Mouse (Mus musculus) forebrain, embryonic 14.5 days (tissue): Measurements from ENCODE around the gene Creb3l2. TPM values are rescaled to one million over a fixed set of nuclear protein-coding genes. Genes with fewer than 3 reads are reported as not detected.
"Not testable (repeated sequence)": the region's sequence is repeated elsewhere in the genome, so short reads cannot be mapped to it uniquely, and the experiment has no call there.

Experiments used
- ATAC-seq: fragments of 200-750 bp; cut with Nextera tagmentation; 2 replicates; pipeline ENCODE4 v1.8.0; 2017; ENCODE audit warnings: mild to moderate bottlenecking, moderate library complexity
- DNase-seq: peaks from one replicate; pipeline ENCODE4 v3.0.0-alpha.2; 2015; ENCODE audit warnings: low spot score
- H3K27ac ChIP-seq: fragments of 300-500 bp; sonication (generic); 2 replicates; pipeline ENCODE4 v1.5.1; 2014; ENCODE audit warnings: low read depth, mild to moderate bottlenecking, control low read depth, low read length, moderate library complexity
- H3K27me3 ChIP-seq: fragments of 300-500 bp; sonication (generic); replicated peaks from 2 replicates; pipeline ENCODE4 v1.6.1; 2014; ENCODE audit warnings: low read length, control low read depth, mixed read lengths; ENCODE audit not compliant: control insufficient read depth, insufficient read depth
- H3K36me3 ChIP-seq: fragments of 300-500 bp; sonication (generic); 2 replicates; pipeline ENCODE4 v1.6.1; 2014; ENCODE audit warnings: low read length, control low read depth; ENCODE audit not compliant: control insufficient read depth, insufficient read depth
- H3K4me1 ChIP-seq: fragments of 300-500 bp; sonication (generic); 2 replicates; pipeline ENCODE4 v1.6.1; 2014; ENCODE audit warnings: antibody characterized with exemption, low read length, control low read depth; ENCODE audit not compliant: control insufficient read depth, insufficient read depth
- H3K4me2 ChIP-seq: fragments of 300-500 bp; sonication (generic); 2 replicates; pipeline ENCODE4 v1.6.1; 2014; ENCODE audit warnings: mild to moderate bottlenecking, control low read depth, low read length
- H3K4me3 ChIP-seq: fragments of 300-500 bp; sonication (generic); 2 replicates; pipeline ENCODE4 v1.5.1; 2014; ENCODE audit warnings: low read depth, low read length, control low read depth
- H3K9ac ChIP-seq: fragments of 300-500 bp; sonication (generic); 2 replicates; pipeline ENCODE4 v1.6.1; 2014; ENCODE audit warnings: mild to moderate bottlenecking, low read length, control low read depth, moderate library complexity
- H3K9me3 ChIP-seq: fragments of 300-500 bp; sonication (generic); replicated peaks from 2 replicates; pipeline ENCODE4 v1.6.1; 2016; ENCODE audit warnings: low read length, control low read depth, mixed read lengths; ENCODE audit not compliant: control insufficient read depth
- WGBS: fragments of 180-500 bp; shearing (Covaris S2); extraction: QIAGEN DNeasy Blood & Tissue Kit; methylation state at CpG from one replicate; pipeline ENCODE4 v1.1.7; 2014; 5-methylcytosine and 5-hydroxymethylcytosine counted together
- polyA plus RNA-seq: library from polyadenylated mRNA; unstranded; fragments of >200 nt; fragmentation: Nextera tagmentation; extraction: Ambion mirVana; gene quantifications from 2 replicates; pipeline ENCODE4 v1.2.1, GENCODE M21; 2014

The Creb3l2 gene
- polyA plus RNA-seq, 1 experiment from 2014 or later = 2.4 TPM

DNA sequence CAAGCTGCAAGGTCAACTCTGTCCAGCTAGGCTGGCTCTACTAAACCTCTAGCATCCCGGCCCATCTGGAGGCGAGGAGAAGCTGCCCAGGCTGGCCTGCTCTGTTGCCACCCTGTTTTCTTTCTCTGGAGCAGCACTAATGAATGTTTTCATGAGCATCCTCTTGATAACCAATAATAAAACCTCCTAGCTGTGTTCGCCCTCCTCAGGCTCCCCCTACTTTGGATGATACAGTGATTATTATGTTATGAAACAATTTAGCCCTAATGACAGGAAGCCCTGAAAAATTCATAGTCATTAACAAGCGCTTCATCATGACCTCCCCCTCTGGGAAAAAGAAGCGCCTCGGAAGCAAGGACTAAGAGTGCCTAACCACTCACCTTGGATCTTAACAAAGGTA is 59.2 kb downstream of the Creb3l2 start:
- 87% methylated on average over 6 of the region's 6 CpGs for WGBS
- Histone ChIP-seq H3K27me3 (no peaks in the 10 kb centered on the region), H3K27ac (no peak overlapping the region), H3K9me3 (no peaks in the 10 kb centered on the region), H3K9ac (no peak overlapping the region), H3K36me3 (no peaks in the 10 kb centered on the region), H3K4me3 (no peak overlapping the region), H3K4me2 (no peak overlapping the region), H3K4me1 (no peaks in the 10 kb centered on the region)
- DNase-seq (no peak), ATAC-seq (no peak)

DNA sequence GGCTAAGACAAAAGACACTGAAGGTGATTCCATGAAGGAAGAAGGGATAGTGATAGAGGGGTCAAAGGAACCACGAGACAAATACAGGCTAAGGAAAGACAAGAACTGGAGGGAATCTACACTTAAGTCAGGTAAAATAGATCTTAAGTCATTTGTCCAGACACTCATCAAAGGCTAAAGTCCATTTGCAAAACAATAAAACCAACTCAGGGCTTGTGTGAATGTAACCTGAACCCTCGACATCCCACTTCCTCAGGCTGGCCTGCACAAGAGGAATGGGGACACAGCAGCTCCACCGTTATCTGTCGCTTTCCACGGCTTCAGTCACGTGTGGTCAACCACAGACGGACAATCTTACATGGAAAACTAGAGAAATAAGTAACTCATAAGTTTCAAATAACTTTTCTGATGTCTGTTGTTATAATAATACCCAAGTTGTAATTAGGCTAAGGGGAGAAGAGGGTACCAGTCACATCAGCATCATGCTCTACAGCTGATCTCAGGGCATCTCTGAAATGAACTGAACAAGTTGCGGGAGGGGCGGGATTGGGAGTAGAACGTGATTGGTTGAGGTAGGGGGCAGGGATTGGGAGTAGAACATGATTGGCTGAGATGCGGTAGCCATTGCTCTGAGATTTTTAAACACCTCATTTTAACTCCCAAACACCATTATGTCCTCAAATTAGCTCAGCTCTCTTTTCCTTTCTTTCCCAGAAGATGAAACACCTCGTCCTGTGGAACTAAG is 63.9 kb downstream of the Creb3l2 start:
- ATAC-seq = no peak
- no peak for DNase-seq
- no peaks in the 10 kb centered on the region for H3K36me3 ChIP-seq
- H3K4me3 ChIP-seq = no peak overlapping the region
- 88% methylated on average over 12 of the region's 12 CpGs for WGBS
- no peak overlapping the region for H3K27ac ChIP-seq
- 0 out of 2 replicates have a peak, but pooled peaks cover 3% of the 10 kb centered on the region for H3K4me1 ChIP-seq
- H3K9ac ChIP-seq = no peak overlapping the region
- H3K27me3 ChIP-seq = no peaks in the 10 kb centered on the region
- H3K9me3 ChIP-seq = no peaks in the 10 kb centered on the region
- H3K4me2 ChIP-seq = no peak overlapping the region

DNA sequence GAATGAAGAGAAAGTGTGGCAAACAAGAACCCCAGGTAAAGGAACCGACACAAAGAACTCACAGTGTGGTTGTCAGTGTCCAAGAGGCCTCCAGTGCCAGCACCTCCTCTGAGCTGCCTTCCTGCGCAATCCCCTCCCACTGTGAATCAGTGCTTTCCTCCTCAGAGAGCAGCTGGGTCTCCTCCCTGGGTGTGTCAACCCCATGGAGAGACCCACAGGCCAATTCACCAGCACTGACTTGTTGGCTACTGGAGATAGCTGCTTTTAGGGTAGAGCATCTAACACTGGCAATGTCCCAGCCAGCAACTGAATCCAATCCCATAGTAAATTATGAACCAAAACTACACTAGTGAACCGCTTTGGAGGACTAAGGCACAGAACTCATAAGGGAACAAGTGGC is 64.6 kb downstream of the Creb3l2 start:
- not testable (repeated sequence) for H3K9me3 ChIP-seq
- 92% methylated on average over 3 of the region's 3 CpGs for WGBS

DNA sequence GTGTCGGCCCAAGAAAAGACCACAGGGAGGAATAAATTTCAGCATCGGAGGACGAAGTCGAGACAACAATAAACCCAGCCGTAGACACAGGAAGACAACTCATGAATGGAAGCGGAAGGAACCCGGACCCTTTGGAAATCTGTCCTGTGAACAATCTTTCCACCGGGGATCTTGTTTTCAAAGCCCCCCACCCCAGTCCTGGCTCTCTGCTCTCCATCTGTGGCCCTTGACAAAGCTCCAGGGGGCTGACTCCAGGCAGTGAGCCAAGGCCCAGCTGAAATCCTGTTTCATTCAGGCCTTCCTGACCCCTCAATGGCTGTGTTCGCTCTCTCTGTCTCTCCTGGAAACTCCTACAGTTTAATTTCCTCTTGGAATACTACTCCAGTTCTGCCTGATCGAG is 66.5 kb downstream of the Creb3l2 start:
- 45% methylated on average over 10 of the region's 10 CpGs for WGBS
- ATAC-seq (no peak), DNase-seq (peak; percentile 22)
- Histone ChIP-seq H3K9me3 (no peaks in the 10 kb centered on the region), H3K27me3 (no peaks in the 10 kb centered on the region), H3K4me3 (no peak overlapping the region), H3K36me3 (no peaks in the 10 kb centered on the region), H3K4me2 (no peak overlapping the region), H3K9ac (no peak overlapping the region), H3K27ac (no peak overlapping the region), H3K4me1 (0 out of 2 replicates have a peak, but pooled peaks cover 3% of the 10 kb centered on the region)

More for the DNA sequence above, 64.6 kb downstream of the Creb3l2 start:
- ATAC-seq, H3K4me1 ChIP-seq, H3K27ac ChIP-seq, H3K4me3 ChIP-seq, H3K36me3 ChIP-seq, H3K9ac ChIP-seq, H3K4me2 ChIP-seq, DNase-seq, H3K27me3 ChIP-seq: not testable (repeated sequence)

DNA sequence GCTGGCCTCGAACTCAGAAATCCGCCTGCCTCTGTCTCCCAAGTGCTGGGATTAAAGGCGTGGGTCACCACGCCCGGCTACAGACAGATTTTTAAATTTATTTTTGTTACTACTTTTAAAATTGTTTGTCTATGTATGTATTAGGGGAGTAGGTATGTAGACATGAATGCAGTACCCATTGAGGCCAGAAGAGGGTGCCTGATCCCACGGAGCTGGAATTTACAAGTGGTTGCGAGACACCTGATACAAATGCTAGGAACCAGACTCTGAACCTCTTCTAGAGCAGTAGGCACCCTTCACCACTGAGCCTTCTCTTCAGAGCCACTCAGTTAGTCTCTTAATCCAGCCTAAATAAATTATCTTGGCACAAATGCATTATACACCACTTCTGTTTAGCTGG is 70.6 kb downstream of the Creb3l2 start:
- H3K4me3 ChIP-seq = no peak overlapping the region
- 77% methylated on average over 7 of the region's 7 CpGs for WGBS
- H3K9me3 ChIP-seq = no peaks in the 10 kb centered on the region
- H3K9ac ChIP-seq = no peak overlapping the region
- 0 out of 2 replicates have a peak, but pooled peaks cover 3% of the 10 kb centered on the region for H3K4me1 ChIP-seq
- DNase-seq = no peak
- no peak for ATAC-seq
- H3K27me3 ChIP-seq = no peaks in the 10 kb centered on the region
- H3K4me2 ChIP-seq = no peak overlapping the region
- H3K36me3 ChIP-seq = no peaks in the 10 kb centered on the region
- H3K27ac ChIP-seq = no peak overlapping the region

DNA sequence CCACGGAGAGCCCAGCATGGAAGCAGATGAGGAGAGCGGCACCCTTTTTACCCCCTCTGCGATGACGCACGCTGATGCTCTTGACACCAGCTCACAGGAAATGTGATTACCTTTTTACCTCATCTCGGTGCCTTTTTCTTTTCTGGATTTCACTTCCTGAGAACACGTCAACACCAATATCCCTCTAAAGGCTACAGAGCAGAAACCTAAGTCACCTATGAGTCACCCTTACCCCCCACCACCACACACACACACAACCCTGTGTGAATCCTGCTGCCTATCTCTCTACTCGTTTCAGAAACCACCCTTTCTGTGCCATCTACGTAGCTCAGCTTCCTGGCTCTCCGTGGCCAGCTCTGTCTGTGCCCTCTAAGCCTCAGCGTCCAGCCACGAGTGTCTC is 71.4 kb downstream of the Creb3l2 start:
- no peak overlapping the region for H3K9ac ChIP-seq
- no peaks in the 10 kb centered on the region for H3K27me3 ChIP-seq
- H3K4me2 ChIP-seq = no peak overlapping the region
- H3K36me3 ChIP-seq = no peaks in the 10 kb centered on the region
- no peak overlapping the region for H3K27ac ChIP-seq
- ATAC-seq = no peak
- H3K9me3 ChIP-seq = no peaks in the 10 kb centered on the region
- DNase-seq = no peak
- 0 out of 2 replicates have a peak, but pooled peaks cover 3% of the 10 kb centered on the region for H3K4me1 ChIP-seq
- H3K4me3 ChIP-seq = no peak overlapping the region
- WGBS = 87% methylated on average over 12 of the region's 12 CpGs

DNA sequence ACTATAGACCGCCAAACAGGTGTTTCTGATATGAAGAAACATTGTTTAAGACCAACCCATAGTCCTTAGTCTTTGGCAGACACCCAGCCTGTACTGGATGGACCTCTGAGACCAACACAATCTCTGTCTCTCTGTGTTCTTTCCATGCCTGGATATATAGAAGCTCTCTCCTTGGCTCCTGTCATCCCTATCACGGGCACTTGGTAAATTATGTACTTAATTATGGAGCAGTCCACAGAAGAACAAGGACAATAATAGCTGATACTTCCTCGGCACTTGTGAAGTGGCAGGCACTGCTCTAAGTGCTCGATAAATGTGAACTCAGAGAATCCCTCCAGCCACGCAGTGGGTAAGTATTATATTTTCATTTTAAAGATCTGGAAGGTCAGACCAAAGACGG is 72.2 kb downstream of the Creb3l2 start:
- DNase-seq (no peak), ATAC-seq (no peak)
- no peak overlapping the region for H3K4me2 ChIP-seq
- H3K4me1 ChIP-seq = no peaks in the 10 kb centered on the region
- no peak overlapping the region for H3K9ac ChIP-seq
- H3K36me3 ChIP-seq = no peaks in the 10 kb centered on the region
- H3K4me3 ChIP-seq = no peak overlapping the region
- WGBS = 80% methylated on average over 6 of the region's 6 CpGs
- no peak overlapping the region for H3K27ac ChIP-seq
- no peaks in the 10 kb centered on the region for H3K27me3 ChIP-seq
- no peaks in the 10 kb centered on the region for H3K9me3 ChIP-seq

DNA sequence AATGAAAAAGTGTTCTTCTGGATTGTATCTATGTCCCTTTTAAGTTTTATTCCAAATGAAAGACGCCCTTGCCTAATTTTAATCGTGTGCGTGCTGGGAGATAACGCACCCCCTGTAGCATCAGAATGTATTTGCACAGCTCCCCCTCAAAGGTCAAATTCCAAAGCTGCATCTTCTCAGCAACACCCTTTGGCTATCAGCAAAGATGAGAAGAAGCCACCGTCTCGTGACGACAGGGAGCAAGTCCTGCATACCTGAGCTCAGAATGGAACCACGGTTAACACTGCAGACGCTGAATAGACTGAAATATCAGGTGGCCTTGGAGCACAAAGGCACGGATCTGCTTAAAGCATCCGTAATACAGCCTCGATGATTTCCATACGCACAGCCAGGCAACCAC is 73.7 kb downstream of the Creb3l2 start:
- H3K9ac ChIP-seq = no peak overlapping the region
- ATAC-seq (no peak), DNase-seq (no peak)
- no peak overlapping the region for H3K27ac ChIP-seq
- no peaks in the 10 kb centered on the region for H3K27me3 ChIP-seq
- H3K4me1 ChIP-seq = no peaks in the 10 kb centered on the region
- H3K4me3 ChIP-seq = no peak overlapping the region
- H3K4me2 ChIP-seq = no peak overlapping the region
- WGBS = 93% methylated on average over 13 of the region's 13 CpGs
- no peaks in the 10 kb centered on the region for H3K36me3 ChIP-seq
- no peaks in the 10 kb centered on the region for H3K9me3 ChIP-seq

DNA sequence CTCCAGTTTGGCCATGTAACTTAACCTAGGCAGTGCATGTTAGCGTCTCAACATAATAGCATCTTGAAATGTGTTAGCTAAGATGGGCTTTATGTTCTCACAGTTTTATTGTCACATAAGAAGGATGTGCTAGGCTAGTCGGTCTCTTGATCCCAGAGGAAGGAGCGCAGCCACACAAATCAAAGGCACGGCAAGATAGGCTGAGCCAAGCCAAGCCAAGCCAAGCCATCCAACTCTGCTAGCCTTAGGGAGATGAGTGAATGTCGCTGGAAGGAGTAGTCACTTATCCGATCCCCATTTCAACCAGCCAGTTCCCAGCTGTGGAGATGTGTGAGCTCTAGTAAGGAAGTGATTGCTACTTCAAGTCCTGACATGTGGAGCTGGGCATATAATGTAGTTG is 75.0 kb downstream of the Creb3l2 start:
- H3K27ac ChIP-seq = no peak overlapping the region
- H3K27me3 ChIP-seq = no peaks in the 10 kb centered on the region
- DNase-seq = no peak
- ATAC-seq = no peak
- no peaks in the 10 kb centered on the region for H3K36me3 ChIP-seq
- no peaks in the 10 kb centered on the region for H3K9me3 ChIP-seq
- H3K4me1 ChIP-seq = no peaks in the 10 kb centered on the region
- 94% methylated on average over 6 of the region's 6 CpGs for WGBS
- no peak overlapping the region for H3K9ac ChIP-seq
- no peak overlapping the region for H3K4me3 ChIP-seq
- no peak overlapping the region for H3K4me2 ChIP-seq
